In genomic region chr2:33642650-33643458, GRCm38 (mm10) we compare ENCODE assay signal across 8 mouse cellular contexts. TPM values are rescaled to one million over a fixed set of nuclear protein-coding genes. Genes with fewer than 3 reads are reported as not detected.
DNase-seq lines count a peak whose midpoint lies in the region; ATAC-seq lines count a peak whose summit lies in the region.

No protein-coding gene starts in this region.

- H3K36me3 ChIP-seq in hindbrain, embryonic 16.5 days (ENCODE audit: control insufficient read depth, insufficient read depth, low read length), result no peaks in the 10 kb centered on the region

- H3K9ac ChIP-seq in hindbrain, embryonic 16.5 days (ENCODE audit: low read depth, low read length), result peak overlapping the region; percentile 58; the same call in 1 of the 2 replicates

- H3K27me3 ChIP-seq in hindbrain, embryonic 16.5 days (replicated peaks; ENCODE audit: control insufficient read depth, insufficient read depth, low read length), result peaks cover 66% of the 10 kb centered on the region

- DNase-seq in adrenal gland, adult (ENCODE audit: inconsistent age in 2 of 2, low spot score in 1 of 2), result peak; percentile 74 to 90
- peak; percentile 26 to 29 for DNase-seq in gastrocnemius, adult 8-10 months (ENCODE audit: low spot score in 2 of 2)
- peak; percentile 74 to 82 for DNase-seq in left cerebral cortex, adult 18-20 months (ENCODE audit: low spot score in 2 of 2)
- DNase-seq in right cerebral cortex, adult 2 months (ENCODE audit: low spot score in 2 of 2), result peak; percentile 69 to 80
- peak; percentile 79 for DNase-seq in urinary bladder, postnatal 14 days (ENCODE audit: low spot score)

- H3K9me3 ChIP-seq in hindbrain, embryonic 16.5 days (ENCODE audit: control insufficient read depth, low read length), result no peaks in the 10 kb centered on the region

- ATAC-seq in common myeloid progenitor, adult 5-6 weeks (replicated peaks; ENCODE audit: low read depth, poor library complexity, severe bottlenecking), result peak; percentile 84
- ATAC-seq in hindbrain, embryonic 16.5 days, result peak; percentile 72
- ATAC-seq in megakaryocyte, adult 5-6 weeks (ENCODE audit: poor library complexity, severe bottlenecking), result peak; percentile 62; the same call in 1 of the 2 replicates

- peak overlapping the region; percentile 46 for H3K4me3 ChIP-seq in hindbrain, embryonic 16.5 days (ENCODE audit: low read length)

- peaks cover 10% of the 10 kb centered on the region for H3K4me1 ChIP-seq in hindbrain, embryonic 16.5 days (ENCODE audit: control insufficient read depth, insufficient read depth, low read depth, low read length)

- H3K4me2 ChIP-seq in hindbrain, embryonic 16.5 days (ENCODE audit: low read length), result peak overlapping the region; percentile 55

- WGBS in hindbrain, embryonic 16.5 days, result 3% methylated on average over 42 of the region's 42 CpGs

- peak overlapping the region; percentile 74 for H3K27ac ChIP-seq in hindbrain, embryonic 16.5 days (ENCODE audit: low read depth, low read length)

RNA-seq across cellular contexts. Expression of gene Lmx1b, which starts 2.5 kb away (rescaled TPM):
- not detected in 2 replicates for total RNA-seq in common myeloid progenitor, adult 5-6 weeks (2017)
- under 1 TPM in 3 of 4 experiments, not detected in 1; 0.07 to 0.24 (median 0.19) TPM for total RNA-seq in gastrocnemius, adult 8-10 months (2022)
- polyA plus RNA-seq in hindbrain, embryonic 16.5 days (2015; fragmentation: Nextera tagmentation; extraction: Ambion mirVana), result 3.3 and 3.5 TPM in 2 replicates
- under 1 TPM; 0.14 to 0.60 TPM for total RNA-seq in left cerebral cortex, adult 18-20 months (2021)
- total RNA-seq in megakaryocyte, adult 5-6 weeks (2015), result not detected in 2 replicates
- total RNA-seq in megakaryocyte, adult 5-6 weeks (2017), result not detected in 2 replicates

Comparison
In these comparisons a context has a peak if more than half of its experiments do, and no peak if none do; other contexts are left out.
1. Peak in every context shown above with its lines: DNase-seq, ATAC-seq, H3K4me3 ChIP-seq and H3K27ac ChIP-seq.
2. DNase-seq: peak in every context shown above with its lines; median percentile 82 in adrenal gland, adult; 79 in urinary bladder, postnatal 14 days; 78 in left cerebral cortex, adult 18-20 months; 74 in right cerebral cortex, adult 2 months; 28 in gastrocnemius, adult 8-10 months.